Mouse (Mus musculus) liver, embryonic 11.5 days (tissue): ENCODE measurements around the gene Slc9b2. TPM values are rescaled to one million over a fixed set of nuclear protein-coding genes. Genes with fewer than 3 reads are reported as not detected.

ENCODE experiments used
- ATAC-seq: fragments of 200-750 bp; cut with Nextera tagmentation; replicated peaks from 2 replicates; pipeline ENCODE4 v1.8.0; 2017; ENCODE audit warnings: moderate number of reproducible peaks, mild to moderate bottlenecking, moderate TSS enrichment, moderate library complexity; ENCODE audit not compliant: low FRiP score
- DNase-seq: peaks from one replicate; pipeline ENCODE4 v3.0.0-alpha.2; 2017; ENCODE audit warnings: low spot score
- H3K27ac ChIP-seq: fragments of 300-500 bp; sonication (generic); 2 replicates; pipeline ENCODE4 v1.5.1; 2014; ENCODE audit warnings: mild to moderate bottlenecking, low read depth, low read length, control low read depth
- H3K27me3 ChIP-seq: fragments of 300-500 bp; sonication (generic); replicated peaks from 2 replicates; pipeline ENCODE4 v1.6.1; 2014; ENCODE audit warnings: low read length, mixed read lengths; ENCODE audit not compliant: control insufficient read depth, insufficient read depth
- H3K36me3 ChIP-seq: fragments of 300-500 bp; sonication (generic); 2 replicates; pipeline ENCODE4 v1.6.1; 2014; ENCODE audit warnings: mild to moderate bottlenecking, low read length, moderate library complexity, mixed read lengths; ENCODE audit not compliant: control insufficient read depth, insufficient read depth
- H3K4me1 ChIP-seq: fragments of 300-500 bp; sonication (generic); replicated peaks from 2 replicates; pipeline ENCODE4 v1.6.1; 2014; ENCODE audit warnings: low read length, mixed read lengths; ENCODE audit not compliant: control insufficient read depth, insufficient read depth
- H3K4me2 ChIP-seq: fragments of 300-500 bp; sonication (generic); 2 replicates; pipeline ENCODE4 v1.6.1; 2014; ENCODE audit warnings: mild to moderate bottlenecking, control low read depth, moderate library complexity
- H3K4me3 ChIP-seq: fragments of 300-500 bp; sonication (generic); 2 replicates; pipeline ENCODE4 v1.5.1; 2014; ENCODE audit warnings: low read depth, low read length, control low read depth
- H3K9ac ChIP-seq: fragments of 300-500 bp; sonication (generic); 2 replicates; pipeline ENCODE4 v1.6.1; 2014; ENCODE audit warnings: low read depth, low read length, control low read depth
- H3K9me3 ChIP-seq: fragments of 300-500 bp; sonication (generic); 2 replicates; pipeline ENCODE4 v1.6.1; 2016; ENCODE audit warnings: low read length, inconsistent platforms, mixed read lengths; ENCODE audit not compliant: control insufficient read depth
- WGBS: fragments of 180-500 bp; shearing (Covaris S2); extraction: QIAGEN DNeasy Blood & Tissue Kit; methylation state at CpG from one replicate; pipeline ENCODE4 v1.1.7; 2014; 5-methylcytosine and 5-hydroxymethylcytosine counted together
- polyA plus RNA-seq: library from polyadenylated mRNA; unstranded; fragments of >200 nt; fragmentation: Nextera tagmentation; extraction: Ambion mirVana; gene quantifications from 2 replicates; pipeline ENCODE4 v1.2.1, GENCODE M21; 2014

The Slc9b2 gene
- polyA plus RNA-seq: 0.62 and 1.0 TPM in 2 replicates

- H3K27me3 ChIP-seq: no peaks in the 10 kb centered on the region; the same call in 1 of the 2 replicates
- no peaks in the 10 kb centered on the region for H3K9me3 ChIP-seq
- 0 out of 2 replicates have a peak, but pooled peaks cover 5% of the 10 kb centered on the region for H3K4me1 ChIP-seq
- no peak within 1 kb of the TSS for H3K27ac ChIP-seq
- H3K36me3 ChIP-seq: no peaks in the 10 kb centered on the region
- 11% methylated on average over 27 of the region's 28 CpGs for WGBS
- H3K4me2 ChIP-seq: peak within 1 kb of the TSS; percentile 66
- H3K4me3 ChIP-seq: peak within 1 kb of the TSS; percentile 41
- ATAC-seq: peak; percentile 92
- DNase-seq: peak; percentile 56
- H3K9ac ChIP-seq: 0 out of 2 replicates have a peak within 1 kb of the TSS, but pooled peaks have one; percentile 26
Measured at GRCm38 (mm10) chr3:135307411-135308259, at the start of gene Slc9b2. Slc9b2 (plus strand) TSS chr3:135307700.

- Histone ChIP-seq H3K9me3 (no peaks in the 10 kb centered on the region), H3K4me1 (no peaks in the 10 kb centered on the region), H3K27me3 (no peaks in the 10 kb centered on the region), H3K9ac (no peak overlapping the region), H3K27ac (no peak overlapping the region), H3K36me3 (peaks cover 56% of the 10 kb centered on the region), H3K4me2 (no peak overlapping the region), H3K4me3 (no peak overlapping the region)
- DNase-seq (no peak), ATAC-seq (no peak)
- WGBS: 93% methylated on average over 10 of the region's 10 CpGs
Measured at GRCm38 (mm10) chr3:135258919-135259318, 48.6 kb upstream of the Slc9b2 start.

- no peak for DNase-seq
- H3K9me3 ChIP-seq: no peaks in the 10 kb centered on the region
- no peak for ATAC-seq
- no peak overlapping the region for H3K9ac ChIP-seq
- 94% methylated on average over 7 of the region's 7 CpGs for WGBS
- no peak overlapping the region for H3K4me3 ChIP-seq
- H3K4me2 ChIP-seq: no peak overlapping the region
- peaks cover 64% of the 10 kb centered on the region for H3K36me3 ChIP-seq
- no peaks in the 10 kb centered on the region for H3K27me3 ChIP-seq
- no peaks in the 10 kb centered on the region for H3K4me1 ChIP-seq
- no peak overlapping the region for H3K27ac ChIP-seq
Measured at GRCm38 (mm10) chr3:135260233-135260632, 47.3 kb upstream of the Slc9b2 start.

- H3K4me1 ChIP-seq: no peaks in the 10 kb centered on the region
- H3K27me3 ChIP-seq: no peaks in the 10 kb centered on the region
- WGBS: 93% methylated on average over 5 of the region's 5 CpGs
- no peak for DNase-seq
- H3K4me2 ChIP-seq: no peak overlapping the region
- ATAC-seq: no peak
- no peak overlapping the region for H3K27ac ChIP-seq
- no peaks in the 10 kb centered on the region for H3K9me3 ChIP-seq
- H3K36me3 ChIP-seq: peaks cover 50% of the 10 kb centered on the region
- H3K4me3 ChIP-seq: no peak overlapping the region
- no peak overlapping the region for H3K9ac ChIP-seq
Measured at GRCm38 (mm10) chr3:135268616-135269015, 38.9 kb upstream of the Slc9b2 start.

GRCm38 (mm10) chr3:135269391-135269990 lies 38.0 kb upstream of the Slc9b2 start:
- Histone ChIP-seq H3K27ac (no peak overlapping the region), H3K36me3 (peaks cover 52% of the 10 kb centered on the region), H3K27me3 (no peaks in the 10 kb centered on the region), H3K4me2 (no peak overlapping the region), H3K4me3 (no peak overlapping the region), H3K9me3 (no peaks in the 10 kb centered on the region), H3K9ac (no peak overlapping the region), H3K4me1 (no peaks in the 10 kb centered on the region)
- no peak for DNase-seq
- peak; percentile 50 for ATAC-seq
- 86% methylated on average over 10 of the region's 10 CpGs for WGBS

- Histone ChIP-seq H3K4me2 (no peak overlapping the region), H3K27me3 (no peaks in the 10 kb centered on the region), H3K36me3 (peaks cover 34% of the 10 kb centered on the region), H3K4me3 (no peak overlapping the region), H3K9ac (no peak overlapping the region), H3K4me1 (no peaks in the 10 kb centered on the region), H3K9me3 (no peaks in the 10 kb centered on the region), H3K27ac (no peak overlapping the region)
- ATAC-seq (no peak), DNase-seq (no peak)
- WGBS: 90% methylated on average over 12 of the region's 12 CpGs
Measured at GRCm38 (mm10) chr3:135272627-135273026, 34.9 kb upstream of the Slc9b2 start.

GRCm38 (mm10) chr3:135273047-135273446 lies 34.5 kb upstream of the Slc9b2 start:
- Histone ChIP-seq H3K9me3 (no peaks in the 10 kb centered on the region), H3K4me1 (no peaks in the 10 kb centered on the region), H3K27me3 (no peaks in the 10 kb centered on the region), H3K9ac (no peak overlapping the region), H3K4me2 (no peak overlapping the region), H3K36me3 (peaks cover 34% of the 10 kb centered on the region), H3K27ac (no peak overlapping the region), H3K4me3 (no peak overlapping the region)
- ATAC-seq (no peak), DNase-seq (no peak)
- 90% methylated on average over 13 of the region's 13 CpGs for WGBS

- WGBS: 69% methylated on average over 4 of the region's 4 CpGs
- DNase-seq (no peak), ATAC-seq (no peak)
- Histone ChIP-seq H3K27ac (no peak overlapping the region), H3K4me3 (no peak overlapping the region), H3K27me3 (no peaks in the 10 kb centered on the region), H3K36me3 (no peaks in the 10 kb centered on the region), H3K9ac (no peak overlapping the region), H3K9me3 (no peaks in the 10 kb centered on the region), H3K4me2 (no peak overlapping the region), H3K4me1 (no peaks in the 10 kb centered on the region)
Measured at GRCm38 (mm10) chr3:135280160-135280559, 27.3 kb upstream of the Slc9b2 start.
